Mouse (Mus musculus): ENCODE measurements around the gene Rpl35a. TPM values are rescaled to one million over a fixed set of nuclear protein-coding genes. Genes with fewer than 3 reads are reported as not detected.
"Not testable (repeated sequence)": the region's sequence is repeated elsewhere in the genome, so short reads cannot be mapped to it uniquely, and the experiment has no call there.

The Rpl35a gene
- total RNA-seq, 1 experiment from 2014 or later: 2,000 TPM

- ATAC-seq (replicated peaks; ENCODE audit: low read depth, poor library complexity, severe bottlenecking): not testable (repeated sequence)
Measured at GRCm38 (mm10) chr16:33054927-33055326, 1.3 kb upstream of the Rpl35a start.

GRCm38 (mm10) chr16:33055655-33056054 is 598 bp upstream of the Rpl35a start:
- peak; percentile 16; the same call in 1 of the 2 replicates for ATAC-seq (replicated peaks; ENCODE audit: low read depth, poor library complexity, severe bottlenecking)

GRCm38 (mm10) chr16:33056786-33057185 is 533 bp downstream of the Rpl35a start:
- ATAC-seq (replicated peaks; ENCODE audit: low read depth, poor library complexity, severe bottlenecking): peak; percentile 8

GRCm38 (mm10) chr16:33058033-33058432 is 1.8 kb downstream of the Rpl35a start:
- no peak for ATAC-seq (replicated peaks; ENCODE audit: low read depth, poor library complexity, severe bottlenecking)

- not testable (repeated sequence) for ATAC-seq (replicated peaks; ENCODE audit: low read depth, poor library complexity, severe bottlenecking)
Measured at GRCm38 (mm10) chr16:33058656-33059055, 2.4 kb downstream of the Rpl35a start.

- no peak for ATAC-seq (replicated peaks; ENCODE audit: low read depth, poor library complexity, severe bottlenecking)
Measured at GRCm38 (mm10) chr16:33059471-33059870, 3.2 kb downstream of the Rpl35a start.

GRCm38 (mm10) chr16:33060926-33061325 is 4.7 kb downstream of the Rpl35a start:
- no peak for ATAC-seq (replicated peaks; ENCODE audit: low read depth, poor library complexity, severe bottlenecking)

GRCm38 (mm10) chr16:33061400-33061799 is 5.1 kb downstream of the Rpl35a start:
- ATAC-seq (replicated peaks; ENCODE audit: low read depth, poor library complexity, severe bottlenecking): no peak

- ATAC-seq (replicated peaks; ENCODE audit: low read depth, poor library complexity, severe bottlenecking): peak; percentile 86
Measured at GRCm38 (mm10) chr16:33062024-33062681, 5.9 kb downstream of the Rpl35a start, which contains the start of gene Lmln. Lmln (plus strand) TSS chr16:33062521.

- ATAC-seq (replicated peaks; ENCODE audit: low read depth, poor library complexity, severe bottlenecking): no peak
Measured at GRCm38 (mm10) chr16:33062682-33063131, 6.5 kb downstream of the Rpl35a start.

GRCm38 (mm10) chr16:33063267-33063666 is 7.0 kb downstream of the Rpl35a start:
- ATAC-seq (replicated peaks; ENCODE audit: low read depth, poor library complexity, severe bottlenecking): peak; percentile 26

GRCm38 (mm10) chr16:33064636-33065035 is 8.4 kb downstream of the Rpl35a start:
- no peak for ATAC-seq (replicated peaks; ENCODE audit: low read depth, poor library complexity, severe bottlenecking)

- ATAC-seq (replicated peaks; ENCODE audit: low read depth, poor library complexity, severe bottlenecking): no peak
Measured at GRCm38 (mm10) chr16:33070928-33071327, 14.7 kb downstream of the Rpl35a start.

- no peak for ATAC-seq (replicated peaks; ENCODE audit: low read depth, poor library complexity, severe bottlenecking)
Measured at GRCm38 (mm10) chr16:33072871-33073557, 16.8 kb downstream of the Rpl35a start.

- no peak for ATAC-seq (replicated peaks; ENCODE audit: low read depth, poor library complexity, severe bottlenecking)
Measured at GRCm38 (mm10) chr16:33074967-33075366, 18.7 kb downstream of the Rpl35a start.

GRCm38 (mm10) chr16:33076078-33076477 is 19.8 kb downstream of the Rpl35a start:
- ATAC-seq (replicated peaks; ENCODE audit: low read depth, poor library complexity, severe bottlenecking): no peak

GRCm38 (mm10) chr16:33077069-33077627 is 20.9 kb downstream of the Rpl35a start:
- peak; percentile 58 for ATAC-seq (replicated peaks; ENCODE audit: low read depth, poor library complexity, severe bottlenecking)

GRCm38 (mm10) chr16:33080063-33080462 is 23.8 kb downstream of the Rpl35a start:
- 0 out of 2 replicates have a peak, but pooled peaks have one; percentile 46 for ATAC-seq (replicated peaks; ENCODE audit: low read depth, poor library complexity, severe bottlenecking)

GRCm38 (mm10) chr16:33082951-33083350 is 26.7 kb downstream of the Rpl35a start:
- no peak for ATAC-seq (replicated peaks; ENCODE audit: low read depth, poor library complexity, severe bottlenecking)

- ATAC-seq (replicated peaks; ENCODE audit: low read depth, poor library complexity, severe bottlenecking): no peak
Measured at GRCm38 (mm10) chr16:33083996-33084395, 27.7 kb downstream of the Rpl35a start.

- no peak for ATAC-seq (replicated peaks; ENCODE audit: low read depth, poor library complexity, severe bottlenecking)
Measured at GRCm38 (mm10) chr16:33085666-33086065, 29.4 kb downstream of the Rpl35a start.
